Mouse (Mus musculus) embryonic facial prominence, embryonic 11.5 days (tissue): ENCODE data around the gene Mia3. TPM values are rescaled to one million over a fixed set of nuclear protein-coding genes. Genes with fewer than 3 reads are reported as not detected.
"Not testable (repeated sequence)": the region's sequence is repeated elsewhere in the genome, so short reads cannot be mapped to it uniquely, and the experiment has no call there.

ENCODE experiments used
- ATAC-seq: fragments of 200-750 bp; cut with Nextera tagmentation; replicated peaks from 2 replicates; pipeline ENCODE4 v1.8.0; 2017; ENCODE audit warnings: low read depth; ENCODE audit not compliant: insufficient number of reproducible peaks, low FRiP score, low TSS enrichment
- DNase-seq: peaks from one replicate; pipeline ENCODE4 v3.0.0-alpha.2; 2015; ENCODE audit warnings: low spot score
- H3K27ac ChIP-seq: fragments of 300-500 bp; sonication (generic); replicated peaks from 2 replicates; pipeline ENCODE4 v1.5.1; 2014; ENCODE audit warnings: mild to moderate bottlenecking, low read depth, low read length, control low read depth
- H3K27me3 ChIP-seq: fragments of 300-500 bp; sonication (generic); 2 replicates; pipeline ENCODE4 v1.6.1; 2014; ENCODE audit warnings: mild to moderate bottlenecking, low read length, moderate library complexity, mixed read lengths; ENCODE audit not compliant: control insufficient read depth, insufficient read depth
- H3K36me3 ChIP-seq: fragments of 300-500 bp; sonication (generic); replicated peaks from 2 replicates; pipeline ENCODE4 v1.6.1; 2014; ENCODE audit warnings: low read depth, mild to moderate bottlenecking, low read length, moderate library complexity, mixed read lengths; ENCODE audit not compliant: control insufficient read depth, insufficient read depth
- H3K4me1 ChIP-seq: fragments of 300-500 bp; sonication (generic); 2 replicates; pipeline ENCODE4 v1.6.1; 2014; ENCODE audit warnings: low read length, mixed read lengths; ENCODE audit not compliant: control insufficient read depth, insufficient read depth
- H3K4me2 ChIP-seq: fragments of 300-500 bp; sonication (generic); 2 replicates; pipeline ENCODE4 v1.6.1; 2014; ENCODE audit warnings: low read depth, mild to moderate bottlenecking, control low read depth, low read length, moderate library complexity
- H3K4me3 ChIP-seq: fragments of 300-500 bp; sonication (generic); 2 replicates; pipeline ENCODE4 v1.5.1; 2014; ENCODE audit warnings: low read depth, low read length, control low read depth
- H3K9ac ChIP-seq: fragments of 300-500 bp; sonication (generic); replicated peaks from 2 replicates; pipeline ENCODE4 v1.6.1; 2014; ENCODE audit warnings: mild to moderate bottlenecking, control low read depth, low read length
- H3K9me3 ChIP-seq: fragments of 300-500 bp; sonication (generic); replicated peaks from 2 replicates; pipeline ENCODE4 v1.6.1; 2016; ENCODE audit warnings: mild to moderate bottlenecking, low read length, inconsistent platforms, mixed read lengths; ENCODE audit not compliant: control insufficient read depth
- WGBS: fragments of 180-500 bp; shearing (Covaris S2); extraction: QIAGEN DNeasy Blood & Tissue Kit; methylation state at CpG from one replicate; pipeline ENCODE4 v1.1.7; 2014; 5-methylcytosine and 5-hydroxymethylcytosine counted together
- polyA plus RNA-seq: library from polyadenylated mRNA; unstranded; fragments of >200 nt; fragmentation: Nextera tagmentation; extraction: Ambion mirVana; gene quantifications from 2 replicates; pipeline ENCODE4 v1.2.1, GENCODE M21; 2014

The Mia3 gene
- 89.6 and 94.7 TPM in 2 replicates for polyA plus RNA-seq

- DNase-seq (peak; percentile 94), ATAC-seq (peak; percentile 99)
- H3K36me3 ChIP-seq = no peaks in the 10 kb centered on the region
- peak within 1 kb of the TSS; percentile 60 for H3K4me3 ChIP-seq
- under 1% methylated on average over 47 of the region's 51 CpGs for WGBS
- H3K4me1 ChIP-seq = no peaks in the 10 kb centered on the region
- H3K4me2 ChIP-seq = peak within 1 kb of the TSS; percentile 84
- no peaks in the 10 kb centered on the region for H3K27me3 ChIP-seq
- H3K9ac ChIP-seq = peak within 1 kb of the TSS; percentile 69
- H3K9me3 ChIP-seq = no peaks in the 10 kb centered on the region
- H3K27ac ChIP-seq = peak within 1 kb of the TSS; percentile 38; the same call in 1 of the 2 replicates
Observed at GRCm38 (mm10) chr1:183369427-183370014, at the start of gene Mia3. Gene Mia3 (minus strand): TSS chr1:183369553.

DNA sequence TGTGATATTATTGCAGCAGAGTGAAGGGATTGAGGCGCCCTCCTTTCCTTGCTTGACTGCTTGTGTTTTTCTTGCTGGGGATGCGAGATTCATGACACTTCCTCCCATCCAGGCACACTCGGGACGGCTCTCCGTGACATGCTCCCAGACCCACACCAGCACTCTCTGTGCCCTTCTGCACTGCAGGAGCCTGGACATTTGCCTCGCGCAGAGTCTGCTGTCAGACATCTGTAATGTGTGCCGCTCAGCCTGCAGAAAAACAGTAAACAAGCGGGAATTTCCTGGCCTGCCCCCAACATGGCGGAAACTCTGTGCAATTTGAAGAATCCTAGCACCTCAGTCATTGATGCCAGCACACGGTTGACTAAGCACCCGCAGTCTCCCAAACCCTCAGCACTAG, 48.5 kb upstream of the Mia3 start, which contains the start of gene Hhipl2:
Hhipl2 (plus strand) TSS at position 343 of the 400 bp plus-strand sequence.
- no peaks in the 10 kb centered on the region for H3K4me1 ChIP-seq
- ATAC-seq (no peak), DNase-seq (no peak)
- no peaks in the 10 kb centered on the region for H3K9me3 ChIP-seq
- H3K4me2 ChIP-seq = no peak within 1 kb of the TSS
- H3K27me3 ChIP-seq = no peaks in the 10 kb centered on the region
- no peaks in the 10 kb centered on the region for H3K36me3 ChIP-seq
- no peak within 1 kb of the TSS for H3K9ac ChIP-seq
- WGBS = 75% methylated on average over 12 of the region's 12 CpGs
- no peak within 1 kb of the TSS for H3K27ac ChIP-seq
- H3K4me3 ChIP-seq = no peak within 1 kb of the TSS

- Histone ChIP-seq H3K4me1 (no peaks in the 10 kb centered on the region), H3K4me3 (no peak overlapping the region), H3K4me2 (no peak overlapping the region), H3K36me3 (no peaks in the 10 kb centered on the region; the same call in none of the 2 replicates), H3K27me3 (no peaks in the 10 kb centered on the region), H3K9me3 (no peaks in the 10 kb centered on the region), H3K27ac (no peak overlapping the region), H3K9ac (no peak overlapping the region)
- ATAC-seq (no peak), DNase-seq (no peak)
- WGBS = 89% methylated on average over 15 of the region's 15 CpGs
Observed at GRCm38 (mm10) chr1:183414081-183414727, 44.9 kb upstream of the Mia3 start.

DNA sequence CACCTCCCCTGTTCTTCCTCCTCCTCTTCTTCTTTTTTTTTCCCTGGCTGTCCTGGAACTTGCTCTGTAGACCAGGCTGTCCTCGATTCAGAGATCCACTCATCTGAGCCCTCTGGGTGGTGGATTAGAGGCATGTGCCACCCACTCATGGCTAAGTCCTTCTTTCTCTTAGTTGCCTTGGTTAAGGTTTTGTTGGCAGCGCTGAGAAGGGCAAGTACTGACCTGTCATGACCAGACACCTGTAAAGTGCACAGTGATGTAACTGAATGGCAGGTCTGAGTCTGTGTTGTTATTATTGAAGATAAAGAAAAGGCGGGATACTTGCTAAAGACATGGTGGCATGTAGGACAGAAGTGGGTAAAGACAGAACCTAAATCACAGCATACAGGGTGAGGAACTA, 34.0 kb upstream of the Mia3 start:
- Histone ChIP-seq H3K9me3 (no peaks in the 10 kb centered on the region), H3K27ac (no peak overlapping the region), H3K4me2 (no peak overlapping the region), H3K36me3 (peaks cover 3% of the 10 kb centered on the region), H3K4me3 (no peak overlapping the region), H3K27me3 (no peaks in the 10 kb centered on the region), H3K9ac (no peak overlapping the region), H3K4me1 (no peaks in the 10 kb centered on the region)
- 90% methylated on average over 3 of the region's 3 CpGs for WGBS
- ATAC-seq (no peak), DNase-seq (no peak)

DNA sequence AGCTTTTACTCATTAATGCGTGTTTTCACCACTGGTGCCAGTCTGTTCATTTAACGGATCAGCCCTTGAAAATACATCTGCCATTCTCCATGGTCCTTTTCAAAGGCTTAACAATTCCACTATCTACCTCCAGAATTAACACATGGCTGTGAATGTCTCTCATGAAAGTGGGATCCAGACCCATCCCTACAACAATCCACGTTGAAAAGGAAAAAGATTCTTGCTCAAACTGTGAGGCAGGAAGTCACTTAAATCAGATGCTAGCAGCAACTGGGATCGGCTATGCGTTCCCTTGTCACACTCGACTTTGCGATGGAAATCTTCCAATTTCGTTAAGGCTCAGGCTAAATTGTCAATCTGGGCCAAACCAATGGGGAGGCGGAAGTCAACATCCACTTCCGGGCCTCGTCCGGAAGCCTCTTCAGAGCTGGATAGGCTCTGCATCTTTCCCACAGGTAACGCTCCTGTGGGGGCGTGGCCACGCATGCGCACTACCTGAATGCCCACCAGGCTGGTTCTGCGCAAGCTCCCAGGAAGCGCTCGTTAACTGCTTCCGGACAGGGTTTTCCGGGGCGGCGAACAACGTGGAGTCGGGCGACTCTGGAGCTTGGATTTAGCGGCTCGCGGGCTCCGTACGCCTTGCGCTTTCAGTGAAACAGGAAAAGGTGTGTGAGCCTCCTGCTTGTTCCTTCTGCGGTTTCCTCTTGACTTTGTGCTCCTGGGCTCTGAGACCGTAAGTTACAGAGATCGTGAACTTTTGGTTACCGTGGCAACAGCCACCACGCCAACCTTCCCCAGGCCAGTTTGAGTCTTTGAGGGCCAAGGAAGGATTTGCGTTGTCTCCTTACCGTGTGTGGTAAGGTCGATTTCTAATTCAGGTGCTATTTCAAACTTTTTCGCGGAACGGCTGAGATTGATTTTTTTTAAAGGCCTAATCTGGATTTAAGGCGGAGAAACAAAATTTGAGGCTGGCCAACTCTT, 19.4 kb upstream of the Mia3 start, which contains the start of gene Taf1a:
Taf1a (plus strand) TSS at position 556 of the 981 bp plus-strand sequence.
- DNase-seq = peak; percentile 96
- no peaks in the 10 kb centered on the region for H3K4me1 ChIP-seq
- peak within 1 kb of the TSS; percentile 71 for H3K4me2 ChIP-seq
- 6% methylated on average over 44 of the region's 44 CpGs for WGBS
- H3K9me3 ChIP-seq = no peaks in the 10 kb centered on the region
- no peaks in the 10 kb centered on the region for H3K27me3 ChIP-seq
- H3K9ac ChIP-seq = peak within 1 kb of the TSS; percentile 60
- H3K27ac ChIP-seq = no peak within 1 kb of the TSS
- peak; percentile 99 for ATAC-seq
- peak within 1 kb of the TSS; percentile 77 for H3K4me3 ChIP-seq
- no peaks in the 10 kb centered on the region for H3K36me3 ChIP-seq

DNA sequence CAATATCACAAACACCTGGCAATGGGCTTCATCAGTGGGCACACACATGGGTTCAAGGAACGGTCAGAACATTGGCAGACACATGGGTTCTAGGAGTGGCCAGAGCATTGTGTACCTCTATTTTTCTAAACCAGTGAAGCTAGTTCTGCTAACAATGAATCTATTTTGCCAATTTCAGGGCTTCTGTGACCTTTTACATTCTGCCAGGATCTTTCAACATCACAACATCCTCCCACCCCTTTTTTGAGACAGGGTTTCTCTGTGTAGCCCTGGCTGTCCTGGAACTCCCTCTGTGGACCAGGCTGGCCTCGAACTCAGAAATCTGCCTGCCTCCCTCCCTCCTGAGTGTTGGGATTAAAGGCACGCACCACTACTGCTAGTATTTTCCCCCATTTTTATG, 18.1 kb upstream of the Mia3 start:
- not testable (repeated sequence) for H3K4me3 ChIP-seq, H3K4me2 ChIP-seq, H3K4me1 ChIP-seq, ATAC-seq, H3K9ac ChIP-seq, H3K27ac ChIP-seq, H3K27me3 ChIP-seq, H3K9me3 ChIP-seq, H3K36me3 ChIP-seq, DNase-seq
- WGBS = 86% methylated on average over 3 of the region's 3 CpGs

- DNase-seq = no peak
- Histone ChIP-seq H3K27ac (no peak overlapping the region), H3K4me2 (no peak overlapping the region), H3K27me3 (no peaks in the 10 kb centered on the region), H3K4me3 (no peak overlapping the region), H3K4me1 (no peaks in the 10 kb centered on the region), H3K9me3 (no peaks in the 10 kb centered on the region), H3K36me3 (no peaks in the 10 kb centered on the region), H3K9ac (no peak overlapping the region)
- no peak for ATAC-seq
- 82% methylated on average over 2 of the region's 2 CpGs for WGBS
Observed at GRCm38 (mm10) chr1:183382621-183383020, 13.3 kb upstream of the Mia3 start.
